Mouse (Mus musculus) hindbrain, embryonic 16.5 days (tissue): ENCODE results near the gene Rasgrp2. TPM values are rescaled to one million over a fixed set of nuclear protein-coding genes. Genes with fewer than 3 reads are reported as not detected.
A peak's percentile ranks its signal among the peaks of the same experiment; 100 is the strongest.

Source experiments
- ATAC-seq: fragments of 200-750 bp; cut with Nextera tagmentation; 2 replicates; pipeline ENCODE4 v1.8.0; 2017; ENCODE audit warnings: moderate TSS enrichment, moderate library complexity
- H3K27ac ChIP-seq: fragments of 300-500 bp; sonication (generic); 2 replicates; pipeline ENCODE4 v1.5.1; 2014; ENCODE audit warnings: low read depth, mild to moderate bottlenecking, control low read depth, low read length, moderate library complexity
- H3K27me3 ChIP-seq: fragments of 300-500 bp; sonication (generic); replicated peaks from 2 replicates; pipeline ENCODE4 v1.6.1; 2014; ENCODE audit warnings: low read length; ENCODE audit not compliant: control insufficient read depth, insufficient read depth
- H3K36me3 ChIP-seq: fragments of 300-500 bp; sonication (generic); 2 replicates; pipeline ENCODE4 v1.6.1; 2014; ENCODE audit warnings: mild to moderate bottlenecking, low read length, moderate library complexity, mixed read lengths; ENCODE audit not compliant: control insufficient read depth, insufficient read depth
- H3K4me1 ChIP-seq: fragments of 300-500 bp; sonication (generic); 2 replicates; pipeline ENCODE4 v1.6.1; 2014; ENCODE audit warnings: low read depth, low read length; ENCODE audit not compliant: control insufficient read depth, insufficient read depth
- H3K4me2 ChIP-seq: fragments of 300-500 bp; sonication (generic); 2 replicates; pipeline ENCODE4 v1.6.1; 2014; ENCODE audit warnings: mild to moderate bottlenecking, low read length, control low read depth, moderate library complexity
- H3K4me3 ChIP-seq: fragments of 300-500 bp; sonication (generic); 2 replicates; pipeline ENCODE4 v1.5.1; 2014; ENCODE audit warnings: mild to moderate bottlenecking, low read length, control low read depth, moderate library complexity
- H3K9ac ChIP-seq: fragments of 300-500 bp; sonication (generic); 2 replicates; pipeline ENCODE4 v1.6.1; 2014; ENCODE audit warnings: low read depth, mild to moderate bottlenecking, control low read depth, low read length, moderate library complexity
- H3K9me3 ChIP-seq: fragments of 300-500 bp; sonication (generic); 2 replicates; pipeline ENCODE4 v1.6.1; 2014; ENCODE audit warnings: mild to moderate bottlenecking, low read length, moderate library complexity; ENCODE audit not compliant: control insufficient read depth
- WGBS: fragments of 180-500 bp; shearing (Covaris S2); extraction: QIAGEN DNeasy Blood & Tissue Kit; methylation state at CpG from one replicate; pipeline ENCODE4 v1.1.7; 2014; 5-methylcytosine and 5-hydroxymethylcytosine counted together
- polyA plus RNA-seq: library from polyadenylated mRNA; unstranded; fragments of >200 nt; fragmentation: Nextera tagmentation; extraction: Ambion mirVana; gene quantifications from 2 replicates; pipeline ENCODE4 v1.2.1, GENCODE M21; 2015

Gene Rasgrp2
- polyA plus RNA-seq, 1 experiment from 2014 or later, result 232 TPM

DNA sequence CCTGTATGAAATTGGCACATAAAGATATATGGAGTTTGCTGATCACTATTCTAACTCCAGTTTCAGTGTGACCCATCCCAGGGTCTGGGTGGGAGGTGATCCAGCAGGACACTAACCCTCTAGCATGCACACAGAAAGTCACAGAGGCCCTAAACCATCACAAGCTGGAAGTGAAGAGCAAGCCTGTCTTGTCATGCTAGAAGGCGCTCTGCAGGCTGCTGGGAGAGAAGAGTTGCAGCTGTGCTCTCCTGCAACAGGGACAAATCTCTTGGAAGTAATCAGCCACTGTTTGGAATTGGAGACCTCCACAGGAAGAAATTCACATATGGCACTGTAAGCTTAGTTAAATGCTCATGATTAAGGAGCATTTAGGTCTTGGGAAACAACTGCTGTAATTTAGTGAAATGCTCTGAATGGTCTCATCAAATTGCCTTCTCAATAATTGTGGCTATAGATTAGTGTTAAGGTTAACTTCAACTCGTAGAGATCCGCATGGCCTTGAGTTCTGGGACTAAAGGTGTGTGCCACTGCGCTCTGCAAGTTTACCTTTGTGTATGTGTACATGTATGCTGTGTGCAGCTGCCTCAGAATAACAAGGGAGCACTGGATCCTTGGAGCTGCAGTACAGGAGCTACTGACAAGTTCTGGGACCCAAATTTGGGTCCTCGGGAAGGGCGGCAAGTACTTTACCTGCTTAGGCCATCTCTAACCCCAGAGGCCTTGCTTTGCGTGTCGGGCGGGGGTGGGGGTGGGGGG, 18.6 kb upstream of the Rasgrp2 start:
- ATAC-seq, result no peak
- no peak overlapping the region for H3K4me3 ChIP-seq
- H3K4me1 ChIP-seq, result peaks cover 12% of the 10 kb centered on the region
- no peak overlapping the region for H3K4me2 ChIP-seq
- no peaks in the 10 kb centered on the region for H3K27me3 ChIP-seq
- H3K27ac ChIP-seq, result no peak overlapping the region
- 93% methylated on average over 9 of the region's 9 CpGs for WGBS
- peaks cover 19% of the 10 kb centered on the region for H3K36me3 ChIP-seq
- no peak overlapping the region for H3K9ac ChIP-seq
- H3K9me3 ChIP-seq, result no peaks in the 10 kb centered on the region

DNA sequence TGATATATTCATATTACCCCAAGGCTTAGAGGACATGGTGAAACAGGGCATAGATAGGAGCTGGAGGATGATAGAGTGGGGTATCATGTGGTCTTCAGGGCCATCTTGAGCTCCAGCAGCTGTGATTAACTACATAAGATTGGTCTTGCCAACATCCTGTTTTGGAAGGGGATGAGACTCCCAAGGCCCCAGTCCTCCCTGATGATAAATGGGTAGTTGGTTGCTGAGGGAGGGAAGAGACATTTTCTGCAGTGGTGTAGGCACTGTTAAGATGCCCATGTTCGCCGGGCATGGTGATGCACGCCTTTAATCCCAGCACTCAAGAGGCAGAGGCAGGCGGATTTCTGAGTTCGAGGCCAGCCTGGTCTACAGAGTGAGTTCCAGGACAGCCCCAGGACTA, 17.9 kb upstream of the Rasgrp2 start:
- Histone ChIP-seq H3K27ac (no peak overlapping the region), H3K9ac (no peak overlapping the region), H3K9me3 (no peaks in the 10 kb centered on the region), H3K36me3 (peaks cover 12% of the 10 kb centered on the region), H3K4me2 (no peak overlapping the region), H3K4me1 (peaks cover 12% of the 10 kb centered on the region), H3K27me3 (no peaks in the 10 kb centered on the region), H3K4me3 (no peak overlapping the region)
- ATAC-seq, result no peak
- 97% methylated on average over 5 of the region's 5 CpGs for WGBS

DNA sequence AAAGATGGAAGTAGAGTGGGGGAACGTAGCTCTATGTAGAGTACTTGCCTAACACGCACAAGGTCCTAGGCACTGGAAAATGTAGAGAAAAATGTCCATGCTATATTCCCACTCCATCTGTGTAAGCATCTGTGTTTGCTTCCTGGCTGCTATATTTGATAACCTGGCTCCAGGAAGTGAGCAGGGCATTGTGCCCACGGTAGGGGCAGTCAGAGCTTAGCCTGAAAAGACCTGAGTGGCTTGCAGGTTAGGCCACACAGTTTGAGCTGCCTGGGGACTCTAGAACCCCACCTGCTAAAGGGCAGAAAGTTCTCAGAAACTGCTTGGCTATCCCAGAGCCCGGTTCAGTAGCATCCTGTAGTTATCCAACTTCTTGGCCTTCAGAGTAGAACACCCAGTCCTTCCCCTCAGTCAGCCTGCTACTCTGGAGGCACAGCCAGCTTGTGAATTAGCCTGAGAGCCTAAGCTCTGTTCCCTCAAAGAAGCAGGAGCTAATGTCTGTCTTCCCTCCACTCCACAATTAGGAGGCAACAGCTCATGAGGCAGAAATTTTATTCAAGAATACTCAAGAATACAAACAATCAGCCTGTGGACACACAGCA, 16.7 kb upstream of the Rasgrp2 start:
- no peak overlapping the region for H3K9ac ChIP-seq
- H3K4me2 ChIP-seq, result no peak overlapping the region
- no peaks in the 10 kb centered on the region for H3K27me3 ChIP-seq
- peaks cover under 1% of the 10 kb centered on the region; the same call in 1 of the 2 replicates for H3K36me3 ChIP-seq
- no peak overlapping the region for H3K27ac ChIP-seq
- no peak overlapping the region for H3K4me3 ChIP-seq
- ATAC-seq, result no peak
- peaks cover 9% of the 10 kb centered on the region for H3K4me1 ChIP-seq
- H3K9me3 ChIP-seq, result no peaks in the 10 kb centered on the region
- 78% methylated on average over 4 of the region's 4 CpGs for WGBS

DNA sequence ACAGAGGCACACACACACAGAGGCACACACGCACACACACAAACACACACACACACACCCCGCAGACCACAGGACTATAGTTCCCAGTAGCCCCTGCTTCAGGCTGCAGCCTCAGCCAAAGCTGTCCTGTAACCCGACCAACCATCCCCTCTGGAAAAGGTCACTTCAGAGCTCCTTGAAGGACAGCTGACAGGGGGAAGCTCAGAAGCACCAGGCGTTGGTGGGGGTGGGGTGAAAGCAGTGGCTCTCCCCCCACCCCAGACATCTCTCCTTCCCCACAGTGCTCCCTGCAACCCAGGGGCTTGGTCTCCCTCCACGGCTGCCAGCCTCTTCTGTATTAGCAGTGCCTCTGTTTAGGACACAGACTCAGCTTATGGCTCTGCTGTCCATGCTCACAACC, 15.7 kb upstream of the Rasgrp2 start:
- Histone ChIP-seq H3K4me3 (no peak overlapping the region), H3K4me2 (no peak overlapping the region), H3K36me3 (no peaks in the 10 kb centered on the region), H3K9ac (no peak overlapping the region), H3K4me1 (0 out of 2 replicates have a peak, but pooled peaks cover 6% of the 10 kb centered on the region), H3K9me3 (no peaks in the 10 kb centered on the region), H3K27ac (no peak overlapping the region; the same call in 1 of the 2 replicates), H3K27me3 (no peaks in the 10 kb centered on the region)
- 51% methylated on average over 5 of the region's 5 CpGs for WGBS
- ATAC-seq, result no peak

DNA sequence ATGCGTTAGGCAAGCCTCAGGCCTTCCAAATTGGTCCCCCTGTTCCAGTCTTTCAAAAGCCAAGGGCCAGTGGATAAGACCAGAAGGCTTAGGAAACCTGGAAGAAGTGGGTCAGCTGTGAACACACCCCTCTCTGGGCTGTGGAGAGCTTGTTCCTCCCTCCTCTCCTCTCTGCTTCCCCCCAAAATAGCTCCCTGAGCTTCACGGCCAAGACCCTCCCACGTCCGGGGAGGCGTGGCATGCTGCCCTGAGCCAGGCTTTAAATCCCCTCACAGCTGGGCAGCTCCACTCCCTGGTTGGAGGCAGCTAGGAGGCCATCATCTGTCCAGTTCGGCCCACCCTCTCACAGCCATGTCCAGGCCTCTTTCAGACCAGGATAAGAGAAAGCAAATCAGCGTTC, 15.0 kb upstream of the Rasgrp2 start, which contains the start of gene Pygm:
Gene Pygm, plus strand, starts transcription at position 272 of the 400 bp plus-strand sequence.
- Histone ChIP-seq H3K4me3 (no peak within 1 kb of the TSS), H3K4me2 (peak within 1 kb of the TSS; percentile 1; the same call in 1 of the 2 replicates), H3K9me3 (no peaks in the 10 kb centered on the region), H3K27ac (no peak within 1 kb of the TSS; the same call in none of the 2 replicates), H3K27me3 (no peaks in the 10 kb centered on the region), H3K4me1 (0 out of 2 replicates have a peak, but pooled peaks cover 6% of the 10 kb centered on the region), H3K36me3 (no peaks in the 10 kb centered on the region), H3K9ac (no peak within 1 kb of the TSS; the same call in 1 of the 2 replicates)
- no peak for ATAC-seq
- WGBS, result 19% methylated on average over 7 of the region's 7 CpGs

DNA sequence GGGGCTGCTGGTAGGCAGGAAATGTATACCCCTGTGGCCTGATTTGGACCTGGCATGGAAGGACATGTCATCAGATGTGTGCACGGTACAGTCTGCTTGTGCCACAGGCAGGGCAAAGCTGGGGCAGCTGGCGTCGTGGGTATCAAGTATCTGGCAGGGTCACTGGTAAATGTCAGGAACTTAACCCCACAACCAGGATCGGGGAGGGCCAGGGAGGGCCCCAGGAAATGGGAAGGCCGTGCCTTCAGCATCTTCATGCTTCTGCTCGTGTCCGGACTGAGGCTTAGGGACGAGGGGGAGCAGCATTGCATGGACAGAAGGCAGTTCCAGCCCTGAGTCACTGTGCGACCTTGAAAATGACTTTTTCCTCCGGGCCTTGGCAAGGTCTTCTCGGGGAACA, 14.2 kb upstream of the Rasgrp2 start:
- ATAC-seq, result no peak
- no peak overlapping the region for H3K4me3 ChIP-seq
- no peaks in the 10 kb centered on the region for H3K36me3 ChIP-seq
- H3K27ac ChIP-seq, result no peak overlapping the region
- no peaks in the 10 kb centered on the region for H3K9me3 ChIP-seq
- peak overlapping the region; percentile 1; the same call in 1 of the 2 replicates for H3K4me2 ChIP-seq
- no peak overlapping the region for H3K9ac ChIP-seq
- WGBS, result 82% methylated on average over 11 of the region's 11 CpGs
- 0 out of 2 replicates have a peak, but pooled peaks cover 8% of the 10 kb centered on the region for H3K4me1 ChIP-seq
- no peaks in the 10 kb centered on the region for H3K27me3 ChIP-seq

DNA sequence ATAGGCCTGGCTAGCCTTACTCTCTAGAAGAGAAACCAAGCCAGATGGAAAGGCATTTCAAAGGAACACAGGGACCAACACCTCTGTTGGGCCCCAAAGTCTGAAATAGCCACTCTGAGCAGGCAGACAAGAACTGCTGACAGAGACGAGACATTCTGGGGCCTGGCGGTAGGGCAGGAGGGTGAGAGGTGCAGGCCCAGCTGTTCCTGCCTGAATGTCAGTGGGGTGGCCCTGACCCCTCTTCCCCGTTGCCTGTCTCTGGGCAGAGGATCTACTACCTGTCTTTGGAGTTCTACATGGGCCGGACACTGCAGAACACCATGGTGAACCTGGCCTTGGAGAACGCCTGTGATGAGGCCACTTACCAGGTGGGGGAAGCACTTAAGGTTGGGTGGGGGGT, 13.7 kb upstream of the Rasgrp2 start:
- 0 out of 2 replicates have a peak, but pooled peaks cover 8% of the 10 kb centered on the region for H3K4me1 ChIP-seq
- H3K36me3 ChIP-seq, result no peaks in the 10 kb centered on the region
- H3K27ac ChIP-seq, result no peak overlapping the region
- no peak overlapping the region for H3K9ac ChIP-seq
- no peaks in the 10 kb centered on the region for H3K27me3 ChIP-seq
- 78% methylated on average over 5 of the region's 5 CpGs for WGBS
- H3K9me3 ChIP-seq, result no peaks in the 10 kb centered on the region
- no peak for ATAC-seq
- no peak overlapping the region; the same call in 1 of the 2 replicates for H3K4me2 ChIP-seq
- no peak overlapping the region for H3K4me3 ChIP-seq

DNA sequence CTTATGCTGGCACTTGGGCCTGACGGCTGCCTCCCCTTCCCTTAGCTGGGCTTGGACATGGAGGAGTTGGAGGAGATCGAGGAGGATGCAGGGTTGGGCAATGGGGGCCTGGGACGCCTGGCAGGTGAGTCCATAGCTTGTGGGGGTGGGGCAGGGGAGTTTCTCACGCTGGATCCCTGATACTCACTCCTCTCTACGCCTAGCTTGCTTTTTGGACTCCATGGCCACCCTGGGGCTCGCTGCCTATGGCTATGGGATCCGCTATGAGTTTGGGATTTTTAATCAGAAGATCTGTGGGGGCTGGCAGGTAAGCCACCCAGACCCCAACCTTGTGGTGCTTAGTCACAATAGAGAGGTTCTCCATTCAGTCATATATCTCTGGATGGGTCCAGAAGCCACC, 13.3 kb upstream of the Rasgrp2 start:
- no peak overlapping the region for H3K9ac ChIP-seq
- H3K27me3 ChIP-seq, result no peaks in the 10 kb centered on the region
- H3K4me1 ChIP-seq, result 0 out of 2 replicates have a peak, but pooled peaks cover 8% of the 10 kb centered on the region
- no peaks in the 10 kb centered on the region for H3K36me3 ChIP-seq
- H3K9me3 ChIP-seq, result no peaks in the 10 kb centered on the region
- H3K27ac ChIP-seq, result no peak overlapping the region
- 88% methylated on average over 7 of the region's 7 CpGs for WGBS
- H3K4me2 ChIP-seq, result no peak overlapping the region
- H3K4me3 ChIP-seq, result no peak overlapping the region
- ATAC-seq, result no peak

DNA sequence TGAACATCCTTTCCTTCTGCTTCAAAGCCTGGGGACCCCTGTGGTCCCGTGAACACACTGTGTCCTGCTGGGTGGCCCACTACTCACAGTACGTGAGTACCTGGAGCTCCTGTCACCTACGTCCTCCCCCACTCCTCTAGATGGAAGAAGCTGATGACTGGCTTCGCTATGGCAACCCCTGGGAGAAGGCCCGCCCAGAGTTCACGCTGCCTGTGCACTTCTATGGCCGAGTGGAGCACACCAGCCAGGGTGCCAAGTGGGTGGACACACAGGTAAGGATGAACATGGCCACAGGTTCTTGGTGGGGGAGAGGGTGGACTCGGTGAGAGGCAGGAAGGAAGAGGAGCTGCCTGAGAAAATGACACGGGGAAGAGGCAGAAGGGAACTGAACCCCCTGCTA, 12.9 kb upstream of the Rasgrp2 start:
- Histone ChIP-seq H3K36me3 (no peaks in the 10 kb centered on the region), H3K9ac (no peak overlapping the region), H3K4me1 (0 out of 2 replicates have a peak, but pooled peaks cover 8% of the 10 kb centered on the region), H3K4me2 (no peak overlapping the region), H3K27me3 (no peaks in the 10 kb centered on the region), H3K9me3 (no peaks in the 10 kb centered on the region), H3K4me3 (no peak overlapping the region), H3K27ac (no peak overlapping the region)
- WGBS, result 64% methylated on average over 9 of the region's 9 CpGs
- no peak for ATAC-seq
